Mouse (Mus musculus): Measurements from ENCODE around the gene Hoxa11. TPM values are rescaled to one million over a fixed set of nuclear protein-coding genes. Genes with fewer than 3 reads are reported as not detected.

Gene Hoxa11
- polyA plus RNA-seq, 1 experiment = not detected

DNA sequence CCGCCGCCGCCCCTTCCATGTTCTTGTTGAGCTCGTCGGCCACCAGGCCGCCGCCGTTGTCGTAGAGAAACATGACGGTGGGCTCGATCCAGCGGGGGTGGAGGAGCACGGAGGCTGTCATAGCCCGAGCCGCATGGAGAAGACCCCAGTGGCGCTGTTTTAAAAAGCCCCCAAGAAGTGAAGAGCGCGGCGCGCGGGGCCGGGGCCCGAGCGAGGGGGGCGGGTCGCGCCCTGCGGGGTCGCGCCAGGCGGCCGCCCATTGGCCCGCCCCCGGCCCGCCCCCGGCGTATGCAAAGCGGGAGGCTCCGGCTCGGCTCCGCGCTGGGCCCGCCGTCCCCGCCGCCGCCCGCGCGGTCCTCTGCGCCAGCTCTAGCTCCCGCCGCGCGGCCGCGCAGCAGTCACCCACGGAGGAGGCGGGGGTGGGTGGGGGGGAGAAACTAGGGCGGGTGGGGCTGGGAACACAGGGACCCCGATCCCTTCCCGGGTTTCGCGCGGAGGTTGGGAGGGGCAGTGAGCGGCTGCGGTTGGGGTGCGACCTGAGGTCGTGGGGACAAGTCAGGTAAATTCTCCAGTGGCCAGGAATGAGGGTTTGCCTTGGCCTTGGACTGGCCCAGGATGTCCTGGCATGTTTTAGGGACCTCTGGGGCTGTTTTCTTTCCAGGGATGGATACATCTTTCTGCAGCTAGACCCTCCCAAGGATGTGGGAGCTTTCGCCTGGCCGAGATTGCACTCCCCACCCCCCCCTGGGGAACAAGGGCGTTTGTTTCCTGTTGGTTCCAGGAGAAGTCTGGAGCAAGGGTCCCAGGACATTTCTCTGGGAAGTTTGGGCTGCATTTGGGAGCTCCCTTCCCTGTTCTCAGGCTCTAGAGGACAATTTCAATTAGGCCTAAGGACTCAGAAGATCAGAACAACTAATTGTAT lies 15.3 kb upstream of the Hoxa11 start, which contains the start of gene Hoxa13:
Gene Hoxa13 (minus strand): TSS at position 227 of the 922 bp plus-strand sequence.
- no peaks in the 10 kb centered on the region for H3K4me1 ChIP-seq (ENCODE audit: control insufficient read depth)
- H3K27me3 ChIP-seq (ENCODE audit: control insufficient read depth) = peaks cover 100% of the 10 kb centered on the region
- no peak within 1 kb of the TSS for H3K4me3 ChIP-seq (replicated peaks)
- peaks cover 2% of the 10 kb centered on the region; the same call in 1 of the 2 replicates for H3K9me3 ChIP-seq (ENCODE audit: control insufficient read depth, low read length)
- H3K36me3 ChIP-seq (ENCODE audit: control insufficient read depth) = no peaks in the 10 kb centered on the region
- TF ChIP-seq GATA1 (IDR thresholded peaks at IDR 0.05; ENCODE audit: low read length) (no peak), TAL1 (IDR thresholded peaks at IDR 0.05; ENCODE audit: low read length) (no peak)

DNA sequence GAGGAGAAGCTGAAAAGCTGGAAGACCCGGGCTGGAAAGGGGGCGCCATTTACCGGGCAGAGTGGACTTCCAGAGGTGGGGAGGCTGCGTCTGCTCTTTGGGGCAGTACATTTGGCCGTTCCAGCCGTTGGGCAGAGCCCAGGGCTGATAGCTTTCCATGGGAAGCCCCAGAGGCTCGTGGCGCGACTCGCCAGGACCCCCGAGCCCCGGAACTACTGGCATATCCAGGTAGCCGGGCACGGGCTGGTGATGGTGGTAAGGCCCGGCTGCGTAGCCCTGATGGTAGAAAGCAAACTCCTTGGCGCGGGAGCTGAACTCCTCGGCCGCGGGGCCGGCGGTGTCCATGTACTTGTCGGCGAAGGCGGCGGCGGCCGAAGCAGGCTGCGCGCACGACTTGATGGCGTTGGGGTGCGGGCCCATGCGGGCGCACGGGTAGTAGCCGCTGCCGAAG lies 14.2 kb upstream of the Hoxa11 start:
- TF ChIP-seq TAL1 (IDR thresholded peaks at IDR 0.05; ENCODE audit: low read length) (no peak), GATA1 (IDR thresholded peaks at IDR 0.05; ENCODE audit: low read length) (no peak)
- Histone ChIP-seq H3K27me3 (ENCODE audit: control insufficient read depth) (peaks cover 99% of the 10 kb centered on the region), H3K4me1 (ENCODE audit: control insufficient read depth) (no peaks in the 10 kb centered on the region), H3K4me3 (replicated peaks) (no peak overlapping the region), H3K36me3 (ENCODE audit: control insufficient read depth) (no peaks in the 10 kb centered on the region), H3K9me3 (ENCODE audit: control insufficient read depth, low read length) (peaks cover 2% of the 10 kb centered on the region; the same call in 1 of the 2 replicates)

DNA sequence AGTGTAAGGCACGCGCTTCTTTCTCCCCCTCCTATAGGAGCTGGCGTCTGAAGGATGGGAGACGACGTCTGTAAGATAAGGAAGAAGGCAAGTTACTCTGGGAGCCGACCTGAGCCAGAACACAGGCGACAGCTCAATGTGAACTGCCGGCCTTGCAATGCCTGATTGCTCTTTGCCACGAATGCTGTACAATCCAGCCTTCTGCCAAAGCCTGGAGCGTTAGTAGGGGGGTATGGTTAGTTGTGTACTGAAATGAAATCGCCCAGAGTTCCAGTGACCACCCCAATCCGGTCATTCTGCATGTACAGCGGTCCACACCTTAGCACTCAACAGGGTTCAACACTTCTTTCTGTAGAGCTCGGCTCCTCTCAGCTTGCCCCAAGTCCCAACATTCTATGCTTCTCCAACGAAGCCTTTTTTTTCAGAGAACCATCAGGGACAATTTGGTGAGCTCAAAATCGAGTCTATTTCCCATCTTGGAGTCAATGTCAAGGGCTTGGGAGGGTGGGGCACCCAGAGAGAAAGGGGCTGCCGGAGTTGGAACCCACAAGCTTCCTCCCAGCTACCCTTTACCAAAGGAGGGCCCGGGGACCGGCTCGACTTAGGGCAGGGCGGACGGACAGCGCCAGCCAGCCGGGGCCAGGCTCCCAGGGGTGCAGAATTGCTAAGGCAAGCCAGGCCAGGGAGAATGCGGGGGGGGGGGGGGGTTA lies 13.6 kb upstream of the Hoxa11 start:
- Histone ChIP-seq H3K36me3 (ENCODE audit: control insufficient read depth) (no peaks in the 10 kb centered on the region), H3K9me3 (ENCODE audit: control insufficient read depth, low read length) (peaks cover 2% of the 10 kb centered on the region; the same call in 1 of the 2 replicates), H3K4me3 (replicated peaks) (no peak overlapping the region), H3K4me1 (ENCODE audit: control insufficient read depth) (no peaks in the 10 kb centered on the region), H3K27me3 (ENCODE audit: control insufficient read depth) (peaks cover 99% of the 10 kb centered on the region)
- no peak for TF ChIP-seq GATA1 (IDR thresholded peaks at IDR 0.05; ENCODE audit: low read length)
- no peak for TF ChIP-seq TAL1 (IDR thresholded peaks at IDR 0.05; ENCODE audit: low read length)

DNA sequence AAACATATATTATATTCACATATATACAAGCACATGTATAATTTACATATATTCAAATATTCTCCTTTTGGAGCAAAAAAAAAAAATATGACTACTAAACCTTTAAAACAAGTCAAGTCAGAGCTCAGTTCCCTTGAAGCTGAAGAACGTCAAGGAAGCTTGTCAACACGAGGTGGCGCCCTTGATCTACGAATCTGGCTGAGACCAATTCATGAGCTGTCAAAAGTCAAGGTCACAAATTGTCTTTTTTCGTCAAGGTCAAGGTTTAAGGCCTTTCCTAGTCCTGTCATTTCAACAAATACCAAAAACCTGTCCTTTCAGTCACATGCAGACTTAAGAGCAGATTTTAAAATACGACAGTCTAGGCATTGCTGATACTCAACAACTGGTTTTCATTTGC lies 11.3 kb upstream of the Hoxa11 start:
- Histone ChIP-seq H3K36me3 (ENCODE audit: control insufficient read depth) (no peaks in the 10 kb centered on the region), H3K4me3 (replicated peaks) (no peak overlapping the region), H3K27me3 (ENCODE audit: control insufficient read depth) (peaks cover 99% of the 10 kb centered on the region), H3K9me3 (ENCODE audit: control insufficient read depth, low read length) (peaks cover 2% of the 10 kb centered on the region; the same call in 1 of the 2 replicates), H3K4me1 (ENCODE audit: control insufficient read depth) (no peaks in the 10 kb centered on the region)
- TF ChIP-seq GATA1 (IDR thresholded peaks at IDR 0.05; ENCODE audit: low read length) (no peak), TAL1 (IDR thresholded peaks at IDR 0.05; ENCODE audit: low read length) (no peak)

GRCm38 (mm10) chr6:52253511-52254500 lies 8.2 kb upstream of the Hoxa11 start:
- Histone ChIP-seq H3K4me1 (ENCODE audit: control insufficient read depth) (no peaks in the 10 kb centered on the region), H3K9me3 (ENCODE audit: control insufficient read depth, low read length) (no peaks in the 10 kb centered on the region; the same call in 1 of the 2 replicates), H3K27me3 (ENCODE audit: control insufficient read depth) (peaks cover 99% of the 10 kb centered on the region), H3K36me3 (ENCODE audit: control insufficient read depth) (no peaks in the 10 kb centered on the region), H3K4me3 (replicated peaks) (no peak overlapping the region)
- TF ChIP-seq TAL1 (IDR thresholded peaks at IDR 0.05; ENCODE audit: low read length) (no peak), GATA1 (IDR thresholded peaks at IDR 0.05; ENCODE audit: low read length) (no peak)

GRCm38 (mm10) chr6:52252775-52253376 lies 7.3 kb upstream of the Hoxa11 start:
- H3K27me3 ChIP-seq (ENCODE audit: control insufficient read depth) = peaks cover 99% of the 10 kb centered on the region
- H3K4me3 ChIP-seq (replicated peaks) = no peak overlapping the region
- no peaks in the 10 kb centered on the region for H3K36me3 ChIP-seq (ENCODE audit: control insufficient read depth)
- TF ChIP-seq GATA1 (IDR thresholded peaks at IDR 0.05; ENCODE audit: low read length) (no peak), TAL1 (IDR thresholded peaks at IDR 0.05; ENCODE audit: low read length) (no peak)
- H3K9me3 ChIP-seq (ENCODE audit: control insufficient read depth, low read length) = no peaks in the 10 kb centered on the region; the same call in 1 of the 2 replicates
- H3K4me1 ChIP-seq (ENCODE audit: control insufficient read depth) = no peaks in the 10 kb centered on the region

DNA sequence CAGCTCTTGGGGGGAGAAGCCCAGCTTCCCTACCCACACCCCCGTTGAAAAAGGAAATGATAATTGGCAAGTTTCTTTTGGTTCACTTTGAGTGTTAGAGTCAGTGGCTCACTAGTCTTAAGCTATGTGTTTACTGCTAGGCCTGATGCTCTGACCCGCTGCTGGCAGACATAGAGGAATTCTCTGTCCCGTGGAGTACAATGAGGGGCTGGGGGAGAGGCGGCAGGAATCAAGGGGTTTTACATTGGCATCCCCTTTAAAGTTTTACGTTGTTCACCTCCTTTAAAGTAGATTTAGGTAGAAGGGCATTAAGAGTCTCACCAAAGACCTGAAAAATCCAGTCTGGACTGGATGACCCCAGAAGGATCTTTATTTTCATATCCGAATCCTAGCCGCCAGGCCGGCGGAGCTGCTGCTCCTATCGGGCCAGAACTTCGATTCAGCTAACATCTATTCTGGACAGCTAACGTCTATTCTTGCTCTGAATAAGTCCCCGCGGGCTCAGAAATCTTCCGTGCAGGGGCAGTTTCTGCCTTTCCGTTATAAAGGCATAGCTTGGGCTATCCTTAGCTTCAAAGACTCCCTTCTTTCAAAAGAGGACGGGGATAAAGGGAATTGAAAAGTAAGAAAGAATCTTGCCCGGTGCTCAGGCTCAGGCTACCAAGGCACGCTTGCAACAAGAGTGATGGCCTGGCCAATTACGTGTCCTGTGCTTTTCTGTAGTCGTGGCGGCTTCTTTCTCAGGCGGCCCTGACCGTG lies 6.6 kb upstream of the Hoxa11 start:
- no peak for TF ChIP-seq GATA1 (IDR thresholded peaks at IDR 0.05; ENCODE audit: low read length)
- TF ChIP-seq TAL1 (IDR thresholded peaks at IDR 0.05; ENCODE audit: low read length) = no peak
- Histone ChIP-seq H3K36me3 (ENCODE audit: control insufficient read depth) (no peaks in the 10 kb centered on the region), H3K27me3 (ENCODE audit: control insufficient read depth) (peaks cover 99% of the 10 kb centered on the region), H3K4me3 (replicated peaks) (no peak overlapping the region), H3K9me3 (ENCODE audit: control insufficient read depth, low read length) (no peaks in the 10 kb centered on the region; the same call in 1 of the 2 replicates), H3K4me1 (ENCODE audit: control insufficient read depth) (no peaks in the 10 kb centered on the region)
